Mouse (Mus musculus) thymus, postnatal 0 days (tissue): Measurements from ENCODE around the gene Qdpr. TPM values are rescaled to one million over a fixed set of nuclear protein-coding genes. Genes with fewer than 3 reads are reported as not detected.
A peak's percentile ranks its signal among the peaks of the same experiment; 100 is the strongest.
"Not testable (repeated sequence)": the region's sequence is repeated elsewhere in the genome, so short reads cannot be mapped to it uniquely, and the experiment has no call there.

Experiments used
- DNase-seq: peaks from one replicate; pipeline ENCODE4 v3.0.0-alpha.2; 2015; ENCODE audit warnings: low spot score
- polyA plus RNA-seq: library from polyadenylated mRNA; unstranded; fragments of >200 nt; fragmentation: Nextera tagmentation; extraction: Ambion mirVana; gene quantifications from 2 replicates; pipeline ENCODE4 v1.2.1, GENCODE M21; 2015

Gene Qdpr
- polyA plus RNA-seq, 1 experiment from 2014 or later: 125 TPM

DNA sequence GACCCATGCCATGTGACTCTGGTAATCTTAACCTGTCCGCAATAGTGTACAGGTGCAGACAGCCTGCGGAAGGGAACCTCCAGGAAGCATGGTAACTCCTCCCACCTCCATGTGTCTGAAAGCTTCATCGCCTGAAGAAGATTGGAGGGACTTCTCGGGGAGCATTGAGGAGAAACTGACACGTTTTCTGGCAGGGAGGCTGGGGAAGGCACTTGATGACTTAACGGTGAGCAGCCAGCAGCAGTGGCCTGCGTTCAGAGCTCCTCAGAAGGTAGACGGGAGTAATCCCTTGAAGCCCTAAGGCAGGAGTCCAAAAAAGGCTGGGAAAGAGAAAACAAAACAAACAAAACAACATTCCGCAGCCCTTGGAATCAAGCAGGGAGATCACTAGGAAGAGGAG lies 4.4 kb upstream of the Qdpr start:
- DNase-seq: no peak

DNA sequence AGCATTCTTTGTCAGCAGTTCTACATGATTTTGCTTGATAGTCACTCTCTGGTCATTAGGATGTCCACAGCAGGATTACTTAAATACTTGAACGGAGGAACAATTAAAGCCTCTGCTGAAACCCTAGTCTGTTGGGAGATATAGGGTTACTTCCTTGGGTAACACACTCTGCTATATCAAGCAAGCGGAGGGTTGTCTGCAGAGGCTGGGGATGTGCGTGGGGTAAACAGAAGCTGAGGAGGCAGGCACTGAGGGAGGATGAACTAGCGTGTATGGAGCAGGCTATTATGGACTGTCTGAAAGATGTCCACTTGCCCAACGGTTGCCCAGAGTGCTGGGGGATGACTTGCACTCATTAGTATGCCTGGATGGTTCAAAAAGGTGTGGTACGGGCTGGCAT lies 3.4 kb upstream of the Qdpr start, which contains the start of gene Clrn2:
TSS of gene Clrn2 (plus strand) at position 301 of the 400 bp plus-strand sequence.
- no peak for DNase-seq

DNA sequence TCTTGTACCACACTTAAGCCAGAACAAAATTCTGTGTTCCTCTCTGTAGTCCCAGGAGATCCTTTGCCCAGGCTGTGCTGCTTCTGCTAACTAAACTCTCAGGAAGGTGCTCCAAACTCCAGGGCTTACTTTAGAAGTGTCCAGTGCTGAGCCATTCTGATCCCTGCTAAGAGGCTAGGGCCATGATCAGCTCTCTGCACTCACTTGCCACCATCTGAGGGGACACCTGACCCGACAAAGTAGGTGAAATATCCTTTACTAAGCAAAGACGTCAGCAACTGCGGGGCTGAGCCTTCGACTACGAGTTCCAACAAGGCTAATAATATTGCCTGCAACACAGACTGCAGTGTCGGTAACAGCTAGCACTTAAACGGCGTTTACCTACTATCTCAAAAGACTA lies 830 bp downstream of the Qdpr start:
- DNase-seq: peak; percentile 7

DNA sequence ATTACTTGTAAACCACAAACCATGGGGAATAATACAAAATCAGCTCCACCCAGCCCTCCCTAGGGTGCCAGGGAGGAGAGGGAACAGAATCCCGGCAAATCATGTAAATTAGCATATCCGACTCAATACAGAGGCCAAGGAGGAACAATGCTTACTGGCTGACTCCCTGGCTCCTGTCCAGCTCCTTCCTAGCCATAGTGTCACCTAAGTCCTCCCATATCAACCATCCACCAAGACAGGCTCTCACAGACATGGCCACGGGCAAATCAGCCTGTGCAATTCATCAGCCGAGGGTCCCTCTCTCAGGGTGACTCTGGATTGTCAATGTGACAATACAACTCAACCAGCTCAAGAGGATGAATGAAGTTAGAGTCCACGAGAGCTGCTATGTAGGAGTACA lies 1.4 kb downstream of the Qdpr start:
- DNase-seq: no peak

DNA sequence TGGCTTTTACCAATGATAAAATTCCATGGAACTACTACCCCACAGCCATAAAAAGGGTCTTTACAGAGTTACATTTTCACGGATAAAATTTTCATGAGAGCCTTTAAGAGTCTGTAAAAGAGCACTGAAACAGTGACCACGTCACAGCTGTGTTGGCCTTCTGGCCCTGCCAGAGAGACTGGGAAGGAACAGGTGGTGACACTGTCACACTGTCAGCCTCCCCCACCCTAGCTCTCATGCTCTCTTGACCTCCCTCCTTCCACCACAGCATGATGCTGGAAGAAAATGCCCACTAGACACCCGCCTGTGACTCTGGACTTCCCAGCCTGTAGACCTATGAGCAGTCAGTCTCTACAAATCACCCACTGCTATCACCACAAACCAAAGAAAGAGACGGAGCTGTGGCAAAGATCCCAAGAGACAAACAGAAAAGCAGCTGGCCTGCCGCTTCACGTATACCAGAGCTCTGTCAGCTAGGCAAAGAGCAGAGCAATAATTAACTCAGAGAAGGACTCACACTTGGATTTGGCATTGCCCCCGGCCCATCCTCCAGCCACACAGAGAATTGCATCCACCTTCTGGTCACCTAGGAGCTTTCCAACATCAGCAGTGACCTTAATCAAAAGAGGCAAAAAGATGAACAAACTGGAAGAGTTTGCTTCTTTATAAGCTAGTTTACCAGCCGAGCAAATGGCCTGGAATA lies 5.8 kb downstream of the Qdpr start:
- no peak for DNase-seq

DNA sequence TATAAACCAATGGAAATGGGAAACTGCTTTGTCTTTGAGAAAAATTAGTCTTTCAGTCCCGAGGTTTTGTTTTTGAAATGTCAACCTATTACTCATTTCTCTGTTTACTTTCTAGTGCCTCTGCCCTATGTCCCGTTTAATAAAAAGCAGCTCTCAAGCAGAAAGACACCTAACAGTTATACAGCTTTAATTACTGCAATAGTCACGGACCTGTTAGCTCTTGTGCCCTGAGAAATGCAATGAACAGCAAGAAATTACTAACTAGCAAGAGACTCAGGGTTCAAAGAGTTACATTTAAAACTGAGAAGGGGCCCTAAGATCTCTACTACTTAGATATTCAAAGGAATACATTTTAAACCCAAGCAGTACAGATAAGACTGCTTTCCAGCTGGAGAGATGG lies 8.3 kb downstream of the Qdpr start:
- DNase-seq: no peak

DNA sequence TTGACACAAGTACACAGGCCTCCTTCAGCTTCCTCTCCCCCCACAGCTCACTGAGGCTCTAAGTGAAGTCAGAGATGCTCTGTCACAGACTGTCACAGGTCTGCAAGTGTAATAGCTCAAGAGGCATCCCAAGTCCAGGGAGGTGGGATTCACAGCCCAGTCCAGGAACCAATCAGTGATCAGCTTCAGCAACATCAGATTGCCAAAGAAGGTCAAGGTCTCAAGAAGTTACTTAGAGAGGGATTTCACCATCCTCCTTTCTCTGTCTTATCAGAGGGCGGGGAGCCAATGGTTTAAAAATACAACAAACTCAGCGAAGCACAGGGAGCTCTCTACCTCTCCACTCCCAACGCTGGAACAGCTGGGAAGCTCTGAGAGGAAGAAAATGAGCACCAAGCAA lies 8.9 kb downstream of the Qdpr start:
- no peak for DNase-seq

DNA sequence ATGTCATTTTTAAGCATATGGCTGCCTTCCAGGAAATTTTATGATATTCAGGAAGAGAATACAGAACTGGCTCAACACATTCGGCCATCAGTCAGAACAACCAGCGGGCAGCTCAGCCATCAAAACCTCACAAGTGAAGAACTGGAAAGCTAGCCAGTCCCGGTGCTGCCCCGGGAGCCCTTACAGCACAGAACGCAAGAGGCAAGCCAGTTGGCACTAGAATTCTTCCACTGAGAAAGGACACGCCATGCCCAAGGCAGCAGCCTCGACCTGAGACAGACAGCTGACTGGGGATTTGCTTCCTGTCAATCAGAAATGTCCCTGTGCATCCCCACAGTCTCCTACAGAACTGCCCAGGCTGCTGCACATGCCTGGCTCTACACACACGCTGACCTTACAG lies 11.7 kb downstream of the Qdpr start:
- no peak for DNase-seq

DNA sequence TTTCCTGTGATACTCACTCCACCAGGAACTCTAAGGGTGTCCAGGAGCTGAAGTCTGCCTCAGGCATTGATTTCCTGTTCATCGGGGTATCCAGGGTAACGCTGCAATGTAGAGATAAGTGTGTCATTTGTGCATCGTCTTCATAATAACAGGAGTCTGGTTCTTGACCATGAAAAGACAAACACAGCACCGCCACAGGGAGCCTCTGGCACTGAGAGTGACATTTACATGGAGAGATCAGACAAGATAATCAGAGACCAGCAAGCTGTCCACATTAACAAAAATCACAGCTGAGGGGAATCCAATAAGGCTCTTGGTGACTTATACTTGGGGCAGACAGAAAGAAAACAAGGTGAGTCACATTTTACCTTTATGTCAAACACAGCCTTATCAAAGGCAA lies 12.2 kb downstream of the Qdpr start:
- no peak for DNase-seq

DNA sequence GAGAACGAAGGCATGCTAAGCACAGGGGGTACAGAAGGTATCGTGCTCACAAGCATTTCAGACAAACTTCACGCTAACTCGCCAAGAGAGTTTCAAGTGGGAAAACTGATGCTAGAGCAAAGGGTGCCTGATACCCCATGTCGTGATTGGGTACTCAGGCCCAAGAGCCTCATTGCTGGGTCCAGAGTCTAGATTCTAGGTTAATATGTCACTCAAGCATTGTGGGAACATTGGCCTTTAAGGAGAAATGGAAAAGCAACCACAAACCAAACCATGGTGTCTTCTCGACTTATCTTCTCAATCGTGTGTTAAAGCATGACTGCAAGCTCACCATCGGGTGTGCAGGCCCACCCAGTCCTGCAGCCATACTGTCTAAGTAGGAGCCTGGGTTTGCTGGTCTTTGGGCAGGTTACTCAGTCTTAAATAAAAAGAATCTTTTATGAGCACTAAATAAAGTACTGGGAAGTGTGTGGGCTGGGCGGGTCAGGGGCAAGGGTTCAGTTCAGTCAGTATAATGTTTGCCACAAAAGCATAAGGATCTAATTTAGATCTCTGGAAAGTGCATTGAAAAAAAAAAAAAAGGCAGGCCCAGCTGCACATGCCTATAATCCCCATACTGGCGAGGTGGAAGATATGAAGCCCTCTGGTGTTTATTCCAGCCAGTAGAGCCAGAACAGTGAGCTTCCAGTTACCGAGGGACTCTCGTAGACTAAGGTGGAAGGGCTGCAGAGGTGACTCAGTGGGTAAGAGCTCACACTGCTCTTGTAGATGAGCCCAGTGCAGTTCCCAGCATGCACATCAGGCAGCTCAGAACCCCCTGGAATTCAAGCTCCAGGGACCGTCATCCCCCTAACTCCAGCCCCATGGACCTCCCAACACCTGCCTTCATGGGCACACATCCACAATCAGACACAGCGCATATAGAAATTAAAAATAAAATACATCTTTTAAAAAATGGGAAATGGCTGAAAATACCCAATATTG lies 13.8 kb downstream of the Qdpr start:
- no peak for DNase-seq

DNA sequence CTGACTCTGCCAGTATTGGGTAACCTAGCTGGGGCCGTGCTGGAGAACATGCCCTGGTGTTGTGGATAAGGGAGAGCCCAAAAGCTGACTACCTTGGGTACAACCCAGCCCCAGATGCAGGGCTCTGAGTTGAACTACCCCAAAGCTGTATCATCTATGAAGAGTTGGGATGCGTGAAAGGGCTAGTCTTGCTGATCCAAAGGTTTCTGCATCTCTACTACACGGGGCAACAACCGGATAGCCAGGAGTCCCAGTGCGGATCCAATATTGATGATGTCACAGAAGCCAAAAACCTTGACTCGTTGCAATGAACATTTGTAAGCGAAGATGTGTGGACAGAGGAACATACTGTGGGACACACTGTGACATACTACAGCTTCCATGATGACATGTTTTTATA lies 22.1 kb downstream of the Qdpr start:
- DNase-seq: no peak

DNA sequence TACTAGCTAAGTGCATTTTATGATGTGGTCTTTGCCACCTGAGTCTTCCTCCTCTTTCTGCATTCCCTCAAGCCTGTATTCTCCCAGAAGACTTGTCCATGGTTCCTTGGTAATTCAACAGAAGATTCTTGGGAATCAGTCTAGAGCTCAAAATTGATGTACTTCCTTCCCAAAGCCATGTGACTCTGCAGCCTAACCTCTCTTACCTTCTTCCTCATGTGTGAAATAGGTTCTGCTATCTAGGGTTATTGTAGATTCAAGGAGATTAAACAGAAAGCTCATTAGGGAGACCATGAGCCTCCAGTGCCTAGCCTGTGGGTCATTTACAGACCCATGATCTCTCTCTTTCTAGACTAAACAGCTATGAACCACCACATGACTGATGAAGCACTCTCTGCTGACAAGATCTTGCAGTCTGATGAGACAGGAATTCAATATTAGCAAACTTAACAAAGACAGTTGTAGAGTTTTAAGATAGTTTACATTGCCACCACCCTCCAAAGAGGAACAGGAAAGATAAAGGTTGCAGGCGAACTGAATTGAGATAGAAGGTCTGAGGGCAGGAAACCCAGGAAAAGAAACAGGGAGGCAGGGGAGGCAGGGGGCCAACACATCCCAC lies 23.5 kb downstream of the Qdpr start:
- DNase-seq: no peak

DNA sequence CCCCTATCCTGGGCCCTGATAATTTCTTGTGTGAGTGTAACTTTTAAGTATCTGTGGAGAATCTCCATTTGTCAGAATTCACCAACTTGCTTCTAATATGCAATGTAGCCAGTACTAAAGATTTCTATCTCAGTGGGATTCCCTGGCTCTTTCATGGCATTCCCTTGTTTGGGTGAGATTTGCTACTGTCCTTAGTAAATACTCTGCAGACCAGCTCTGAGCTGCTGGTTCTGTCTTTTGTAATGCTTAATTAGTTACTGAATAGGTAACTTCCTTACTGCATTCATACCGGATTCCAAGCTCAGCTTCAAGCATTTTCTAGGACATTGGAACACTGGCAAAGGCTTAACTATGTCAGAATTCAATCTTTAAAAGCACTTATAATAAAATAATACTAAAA lies 24.3 kb downstream of the Qdpr start:
- DNase-seq: not testable (repeated sequence)

DNA sequence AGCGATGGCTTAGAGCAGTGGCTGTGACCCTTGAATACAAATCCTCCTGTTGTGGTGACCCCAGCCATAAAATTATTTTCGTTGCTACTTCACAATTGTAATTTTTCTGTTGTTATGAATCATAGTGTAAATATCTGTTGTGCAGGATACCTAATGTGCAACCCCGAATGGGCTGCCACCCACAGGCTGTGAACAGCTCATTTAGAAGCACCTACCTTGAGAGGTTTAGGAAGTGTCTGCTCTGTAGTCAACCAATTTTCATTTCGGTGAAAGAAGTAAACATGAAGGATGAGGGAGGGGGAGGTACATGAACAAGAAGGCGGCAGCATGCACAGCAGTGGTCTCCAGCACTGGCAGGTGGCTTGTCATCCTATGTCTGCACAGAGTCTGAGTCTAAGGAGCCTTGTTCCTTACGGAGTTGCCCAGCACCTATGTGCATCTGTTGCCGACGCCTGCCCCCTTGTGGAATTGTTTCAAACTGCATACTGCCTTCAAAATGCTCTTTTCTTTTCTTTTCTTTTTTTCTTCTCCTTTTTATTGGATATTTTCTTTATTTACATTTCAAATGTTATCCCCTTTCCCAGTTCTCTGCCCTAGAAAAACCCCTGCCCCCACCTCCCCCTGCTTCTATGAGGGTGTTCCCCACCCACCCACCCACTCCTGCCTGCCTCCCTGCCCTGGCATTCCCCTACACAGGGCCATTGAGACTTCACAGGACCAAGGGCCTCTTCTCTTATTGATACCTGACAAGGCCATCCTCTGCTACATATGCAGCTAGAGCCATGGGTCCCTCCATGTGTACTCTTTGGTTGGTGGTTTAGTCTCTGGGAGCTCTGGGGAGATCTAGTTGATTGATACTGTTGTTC lies 25.8 kb downstream of the Qdpr start:
- DNase-seq: peak; percentile 37

DNA sequence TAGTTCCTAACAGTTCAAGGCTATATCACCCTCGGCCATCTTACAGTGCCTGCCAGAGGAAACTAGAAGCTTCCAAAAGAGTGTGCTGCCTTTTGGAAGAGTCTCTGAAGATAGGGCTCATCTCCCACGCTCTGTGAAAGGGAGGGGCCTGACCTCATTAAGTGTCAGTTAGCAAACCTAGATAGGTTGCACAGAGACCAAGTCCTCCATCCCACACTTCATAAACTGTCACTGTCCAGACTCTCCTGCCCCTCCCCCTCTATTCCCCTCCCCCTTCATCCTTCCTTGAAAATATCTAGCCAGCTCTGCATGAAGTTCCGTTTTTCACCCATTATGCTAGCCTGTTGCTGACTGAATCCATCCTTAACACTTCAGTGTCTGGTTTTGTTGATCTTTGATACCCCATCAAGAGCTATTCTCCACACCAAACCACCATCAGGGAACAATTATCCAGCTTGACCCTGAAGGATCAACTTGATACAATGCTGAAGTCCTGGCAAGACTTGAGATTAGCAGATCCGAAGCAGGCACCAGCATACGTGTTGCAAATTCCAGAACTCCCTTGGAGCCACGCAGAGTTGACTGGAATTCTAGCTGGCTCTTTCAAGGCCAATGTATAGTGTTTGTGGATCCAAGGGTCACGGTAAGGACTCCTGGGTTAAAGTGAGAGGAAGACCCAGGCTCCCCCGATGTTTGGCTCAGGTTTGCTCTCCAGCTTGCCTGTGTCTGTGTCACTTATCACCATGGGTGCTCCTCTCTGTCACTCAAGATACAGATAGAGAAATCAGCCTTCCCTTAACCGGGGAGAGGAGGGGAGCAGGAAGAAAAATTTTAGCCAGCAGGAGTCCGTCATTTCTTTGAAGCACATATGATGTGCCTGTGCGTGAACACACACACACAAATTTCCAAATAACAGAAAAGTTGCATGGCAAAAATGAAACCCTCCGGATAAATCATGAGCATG lies 27.9 kb downstream of the Qdpr start:
- DNase-seq: no peak

DNA sequence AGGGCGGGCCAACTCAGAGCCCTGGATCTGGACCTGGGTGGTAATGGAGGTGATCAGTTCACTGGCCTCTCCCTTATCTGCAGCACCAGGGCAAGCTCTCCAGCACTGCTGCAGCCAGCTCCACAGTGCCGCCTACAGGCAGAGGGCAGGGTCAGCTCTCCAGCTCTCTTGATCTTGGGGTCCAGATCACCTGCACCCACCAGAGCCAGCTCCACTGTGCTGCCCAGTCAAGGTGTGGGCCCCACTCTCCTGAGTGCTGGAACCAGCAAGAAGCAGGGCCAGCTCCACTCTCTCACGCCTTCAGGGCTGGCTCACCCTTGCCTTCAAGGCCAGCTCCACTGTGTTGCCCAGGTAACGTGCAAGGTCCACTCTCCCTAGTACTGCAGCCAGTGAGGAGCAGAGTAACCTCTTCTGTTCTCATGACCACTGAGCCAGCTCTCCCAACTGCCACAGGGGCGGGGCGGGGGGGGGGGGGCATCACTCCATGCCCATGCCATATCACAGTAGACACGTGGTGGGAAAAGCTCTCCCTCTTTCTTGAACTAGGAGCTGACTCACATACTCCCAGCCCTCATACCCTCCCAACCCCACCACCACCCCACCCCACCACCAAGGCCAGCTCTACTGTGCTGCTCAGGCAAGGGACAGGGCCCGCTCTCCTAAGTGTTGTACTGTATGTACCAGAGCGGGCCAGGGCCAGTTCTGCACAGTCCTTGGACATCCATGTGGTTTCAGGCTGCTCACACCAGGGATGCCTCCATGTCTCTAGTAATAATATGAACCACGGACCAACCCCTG lies 30.0 kb downstream of the Qdpr start:
- DNase-seq: no peak

DNA sequence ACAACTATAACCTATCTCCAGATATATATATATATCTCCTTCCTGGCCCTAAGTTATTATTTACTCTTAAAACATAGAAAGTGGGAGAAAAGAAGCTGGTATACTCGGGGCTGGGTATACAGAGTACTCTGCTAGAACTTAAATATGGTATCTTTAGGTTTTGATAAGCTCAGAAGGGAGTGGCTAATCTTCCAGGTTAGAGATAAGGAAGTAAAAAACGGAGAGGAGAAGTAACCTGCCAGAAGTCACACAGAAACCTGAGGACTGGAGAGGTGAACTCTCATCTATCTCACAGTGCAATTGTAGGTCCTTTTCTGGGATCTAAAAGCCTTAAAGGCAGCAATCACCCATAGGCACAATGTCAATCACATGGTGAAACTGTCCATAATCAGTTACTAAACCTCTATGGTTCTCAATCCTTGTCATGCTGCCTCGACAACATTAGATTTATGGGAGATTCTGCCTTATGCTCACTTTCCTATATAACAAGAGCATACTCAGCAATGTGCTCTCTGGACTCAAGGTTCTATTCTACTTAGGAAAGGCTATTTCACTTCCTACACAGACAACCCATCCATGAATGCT lies 32.1 kb downstream of the Qdpr start:
- DNase-seq: no peak

DNA sequence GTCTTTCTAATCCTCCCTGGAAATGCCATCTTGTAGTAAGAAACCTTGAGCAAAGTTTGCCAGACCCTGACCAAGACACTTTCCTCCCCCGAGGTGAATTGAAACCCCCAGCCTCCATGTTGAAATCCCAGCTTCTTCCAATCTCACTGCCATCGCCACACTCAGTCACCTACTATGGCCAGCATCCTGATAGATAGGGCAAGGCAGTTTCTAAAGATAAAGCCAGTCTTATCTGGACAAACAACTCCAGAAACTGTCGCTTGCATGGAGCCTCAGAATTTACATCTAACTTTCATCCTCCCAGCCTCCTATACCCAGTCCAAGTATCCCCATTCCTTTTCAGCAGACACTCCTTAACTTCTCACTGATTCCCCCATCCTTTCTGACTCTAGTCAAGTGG lies 33.6 kb downstream of the Qdpr start:
- no peak for DNase-seq

DNA sequence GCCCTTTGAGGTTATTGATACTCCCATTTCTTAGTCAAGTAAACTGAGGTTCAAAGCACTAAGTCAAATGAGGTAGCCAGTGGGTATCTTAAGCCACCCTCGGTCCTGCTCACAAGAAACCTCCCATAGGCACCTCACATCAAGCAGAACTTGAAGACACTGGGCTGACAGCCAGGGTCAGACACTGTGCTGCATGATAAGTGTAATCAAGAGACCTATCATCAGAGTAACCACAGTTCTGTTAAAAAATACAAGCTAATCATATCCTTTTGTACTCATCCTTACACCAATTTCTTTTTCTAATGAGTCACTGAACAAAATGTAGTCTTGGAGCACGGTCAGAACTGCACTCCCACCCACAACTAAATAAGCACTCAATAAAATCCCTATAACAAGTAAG lies 43.9 kb downstream of the Qdpr start:
- no peak for DNase-seq
